Mouse (Mus musculus) heart, postnatal 36 days (tissue): ENCODE data around the gene 3110001I22Rik. TPM values are rescaled to one million over a fixed set of nuclear protein-coding genes. Genes with fewer than 3 reads are reported as not detected.
"Not testable (repeated sequence)": the region's sequence is repeated elsewhere in the genome, so short reads cannot be mapped to it uniquely, and the experiment has no call there.

Experiments
- DNase-seq, 2 experiments: peaks; one replicate each; pipeline ENCODE4 v3.0.0; 2021 to 2022
- intact Hi-C: fragments of 180-260 bp; cut with DNase I; formaldehyde crosslinking; loops from one replicate; pipeline ENCODE4 v1.15.1; 2025
- total RNA-seq, 2 experiments: library from RNA; stranded (reverse); gene quantifications; 2 replicates each; pipeline ENCODE4 v1.2.3; 2021

Gene 3110001I22Rik
- 1 to 10 TPM; 2.5 to 3.4 TPM for total RNA-seq

DNA sequence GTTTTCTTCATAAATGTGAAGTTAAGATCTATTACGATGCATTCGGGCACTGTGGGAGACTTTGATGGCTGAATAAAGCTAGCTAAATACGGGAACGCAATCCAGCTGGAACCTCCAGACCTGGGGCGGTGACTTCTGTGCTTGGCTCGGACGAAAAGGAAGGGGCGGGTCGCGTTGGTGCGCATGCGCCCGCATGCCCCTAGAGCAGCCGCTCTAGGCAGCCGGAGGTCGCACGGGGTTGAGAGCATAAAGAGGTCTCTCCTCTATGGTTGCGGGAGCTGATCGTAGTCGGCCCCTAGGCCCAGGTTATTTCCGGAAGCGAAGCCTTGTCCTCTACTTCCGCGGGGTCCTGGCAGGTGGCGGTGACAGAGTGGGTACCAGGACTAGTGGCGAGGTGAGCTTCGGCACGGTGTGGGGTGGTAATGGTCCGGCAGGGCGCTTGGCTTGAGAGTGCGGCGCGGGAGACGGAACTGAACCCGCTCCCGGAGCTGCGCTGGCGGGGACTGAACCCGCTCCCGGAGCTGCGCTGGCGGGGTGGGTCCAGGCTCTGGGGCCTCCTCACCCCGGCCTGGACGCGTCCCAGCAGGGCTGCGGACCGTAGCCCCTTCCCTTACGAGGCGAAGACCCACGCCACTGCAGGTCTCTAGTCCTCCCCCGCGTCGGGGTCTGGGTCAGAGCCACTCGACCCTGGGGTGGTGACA lies at the start of gene 3110001I22Rik, which contains the start of gene Bfar:
Gene 3110001I22Rik, plus strand, starts transcription at position 245 of the 701 bp plus-strand sequence.
Gene Bfar, plus strand, starts transcription at position 174 of the 701 bp plus-strand sequence.
- intact Hi-C loops, result loop anchor here (5.0 kb wide), 2 partner anchors 145 to 225 kb away; partner anchors contain the start of gene Ntan1
- DNase-seq, result peak; percentile 88 to 89

DNA sequence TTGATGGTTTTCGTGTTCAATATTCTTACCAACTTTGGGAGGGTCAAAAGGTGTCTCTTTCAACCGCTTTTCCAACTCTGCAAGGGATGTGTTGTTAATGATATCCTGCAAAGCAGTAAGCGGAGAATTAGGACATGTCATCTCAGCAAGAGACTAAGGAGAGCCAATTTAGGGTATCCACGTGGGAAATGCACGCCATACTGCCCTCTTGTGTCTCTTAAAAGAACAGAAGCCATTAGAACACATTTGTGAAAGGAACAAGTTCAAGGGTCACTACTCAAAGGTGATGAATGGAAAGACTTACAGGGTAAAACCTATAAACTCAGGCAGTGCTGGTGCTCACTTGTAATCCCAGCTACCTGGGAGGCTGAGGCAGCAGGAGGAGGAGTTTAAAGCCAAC lies 43.4 kb upstream of the 3110001I22Rik start:
- no peak for DNase-seq

DNA sequence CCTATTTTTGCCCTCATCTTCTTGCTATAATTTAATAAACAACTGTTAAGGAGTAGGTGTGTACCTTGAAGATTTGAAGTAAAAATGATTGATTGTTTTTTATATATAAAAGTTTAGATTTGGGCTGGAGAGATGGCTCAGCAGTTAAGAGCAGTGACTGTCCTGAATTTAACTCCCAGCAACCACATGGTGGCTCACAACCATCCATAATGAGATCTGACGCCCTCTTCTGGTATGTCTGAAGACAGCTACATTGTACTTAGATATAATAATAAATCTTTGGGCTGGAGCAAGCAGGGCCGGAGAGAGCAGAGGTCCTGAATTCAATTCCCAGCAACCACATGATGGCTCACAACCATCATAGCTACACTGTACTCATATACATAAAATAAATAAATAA lies 33.5 kb upstream of the 3110001I22Rik start:
- intact Hi-C loops, result not testable (repeated sequence)

More for the DNA sequence above, 43.4 kb upstream of the 3110001I22Rik start:
- intact Hi-C loops, result loop anchor here (1.0 to 10.0 kb wide), 2 partner anchors 95 to 514 kb away; no protein-coding TSS in a partner anchor

GRCm38 (mm10) chr16:13639508-13639907 lies 32.2 kb upstream of the 3110001I22Rik start:
- no peak for DNase-seq
- intact Hi-C loops, result no loop called here

More for the DNA sequence above, 33.5 kb upstream of the 3110001I22Rik start:
- DNase-seq, result not testable (repeated sequence)

DNA sequence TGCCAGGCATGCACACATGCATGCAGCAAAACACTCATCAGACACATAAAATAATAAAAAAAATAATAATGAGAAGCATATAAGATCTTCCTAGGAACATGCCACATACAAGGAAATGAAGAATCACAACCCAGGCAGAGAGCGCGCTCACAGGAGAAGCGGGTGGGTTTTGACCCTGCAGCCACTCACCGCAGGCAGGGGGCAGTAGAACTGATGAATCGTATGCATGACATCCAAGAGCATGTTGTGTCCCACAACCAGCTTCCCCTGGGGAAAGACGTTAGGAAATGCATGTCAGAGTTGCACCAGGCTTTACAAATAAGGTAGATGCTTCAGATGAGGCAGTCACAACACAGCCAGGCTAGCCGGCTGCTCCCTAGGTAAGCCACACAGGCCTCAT lies 31.7 kb upstream of the 3110001I22Rik start:
- DNase-seq, result no peak
- intact Hi-C loops, result no loop called here

GRCm38 (mm10) chr16:13644474-13644873 lies 27.3 kb upstream of the 3110001I22Rik start:
- intact Hi-C loops, result no loop called here
- DNase-seq, result no peak

GRCm38 (mm10) chr16:13645930-13646329 lies 25.8 kb upstream of the 3110001I22Rik start:
- DNase-seq, result no peak
- intact Hi-C loops, result no loop called here

DNA sequence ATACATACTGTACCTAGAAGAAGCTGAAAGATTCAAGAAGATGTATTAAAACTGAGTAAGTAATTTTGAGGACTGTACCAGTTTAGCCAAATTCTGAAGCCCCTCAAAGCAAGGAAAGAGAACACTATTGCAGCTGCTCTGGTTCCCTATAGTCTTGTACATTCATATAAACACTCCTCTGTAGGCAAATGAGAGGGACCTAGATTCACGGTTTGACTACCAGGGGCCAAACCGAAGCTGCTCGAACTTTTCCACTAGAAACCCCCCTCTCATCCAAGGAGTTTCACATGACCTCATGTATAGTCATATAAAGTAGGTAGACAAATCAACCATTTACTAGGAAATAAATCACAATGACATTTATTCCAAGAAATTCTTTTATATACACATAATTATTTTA lies 12.8 kb upstream of the 3110001I22Rik start:
- no peak for DNase-seq
- intact Hi-C loops, result no loop called here

DNA sequence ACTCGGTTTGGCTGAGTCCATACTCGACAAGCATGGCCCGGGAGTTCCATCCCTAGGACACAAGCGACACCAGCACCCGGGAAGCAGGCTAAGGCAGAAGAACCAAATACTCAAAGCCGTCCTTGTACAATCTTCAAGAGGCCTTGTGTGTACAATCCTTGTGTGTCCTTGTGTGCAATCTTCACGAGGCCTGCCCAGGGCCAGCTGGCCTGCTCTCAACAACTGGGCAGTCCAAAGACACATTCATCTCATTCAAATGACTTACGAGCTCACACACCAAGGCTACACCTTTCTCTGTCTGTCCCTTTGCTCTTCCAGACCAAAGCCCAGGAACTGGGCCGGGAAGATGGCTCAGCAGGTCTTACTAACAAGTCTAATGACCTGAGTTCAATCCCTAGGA lies 11.0 kb upstream of the 3110001I22Rik start:
- DNase-seq, result no peak
- intact Hi-C loops, result loop anchor here (10.0 kb wide), 1 partner anchor 494 kb away; no protein-coding TSS in a partner anchor

GRCm38 (mm10) chr16:13667878-13668343 lies 3.8 kb upstream of the 3110001I22Rik start, which contains the start of gene Parn:
Parn (minus strand) TSS chr16:13668170.
- intact Hi-C loops, result loop anchor here (5.0 to 10.0 kb wide), 2 partner anchors 84 to 487 kb away; no protein-coding TSS in a partner anchor

GRCm38 (mm10) chr16:13668402-13669108 lies 3.2 kb upstream of the 3110001I22Rik start:
- DNase-seq, result no peak
- intact Hi-C loops, result loop anchor here (5.0 to 10.0 kb wide), 2 partner anchors 84 to 486 kb away; no protein-coding TSS in a partner anchor

More at GRCm38 (mm10) chr16:13667878-13668343, 3.8 kb upstream of the 3110001I22Rik start, which contains the start of gene Parn:
- peak; percentile 92 to 93 for DNase-seq

DNA sequence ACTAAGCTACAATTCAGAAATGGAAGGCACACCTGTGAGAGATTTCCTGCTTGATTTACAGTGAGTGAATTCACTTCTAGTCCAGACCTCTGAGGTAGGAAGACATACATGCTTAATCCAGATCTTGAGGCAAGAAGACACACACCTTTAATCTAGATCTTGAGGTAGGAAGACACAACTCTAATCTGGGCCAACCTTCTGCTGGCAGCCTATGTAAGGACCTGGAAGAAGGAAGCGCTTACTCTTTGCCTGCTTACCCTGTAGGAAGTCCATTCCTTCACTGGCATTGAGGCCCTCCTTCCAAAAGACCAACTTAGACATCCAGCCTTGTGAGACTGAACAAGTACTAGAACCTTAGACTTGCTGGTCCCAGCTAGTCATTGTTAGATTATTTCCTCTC lies 2.4 kb upstream of the 3110001I22Rik start:
- DNase-seq, result no peak
- intact Hi-C loops, result loop anchor here (5.0 to 10.0 kb wide), 2 partner anchors 83 to 486 kb away; no protein-coding TSS in a partner anchor

DNA sequence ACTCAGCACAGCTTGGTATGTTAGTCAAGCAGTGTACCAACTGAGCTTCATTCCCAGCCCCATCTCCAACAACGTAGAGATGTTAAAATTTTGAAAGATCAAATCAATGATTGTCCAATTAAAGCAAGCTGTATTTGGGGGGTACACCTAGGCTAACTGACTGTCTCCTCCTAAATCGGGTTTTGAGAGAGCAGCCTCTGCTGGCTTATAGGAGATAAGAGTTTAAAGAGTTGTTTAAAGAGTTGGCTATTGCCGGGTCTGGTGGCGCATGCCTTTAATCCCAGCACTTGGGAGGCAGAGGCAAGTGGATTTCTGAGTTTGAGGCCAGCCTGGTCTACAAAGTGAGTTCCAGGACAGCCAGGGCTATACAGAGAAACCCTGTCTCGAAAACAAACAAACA lies 833 bp upstream of the 3110001I22Rik start:
- intact Hi-C loops, result loop anchor here (5.0 kb wide), 2 partner anchors 146 to 224 kb away; partner anchors contain the start of gene Ntan1

GRCm38 (mm10) chr16:13672386-13672898 lies 713 bp downstream of the 3110001I22Rik start:
- intact Hi-C loops, result loop anchor here (5.0 kb wide), 2 partner anchors 145 to 225 kb away; partner anchors contain the start of gene Ntan1

More for the DNA sequence above, 833 bp upstream of the 3110001I22Rik start:
- DNase-seq, result not testable (repeated sequence)

DNA sequence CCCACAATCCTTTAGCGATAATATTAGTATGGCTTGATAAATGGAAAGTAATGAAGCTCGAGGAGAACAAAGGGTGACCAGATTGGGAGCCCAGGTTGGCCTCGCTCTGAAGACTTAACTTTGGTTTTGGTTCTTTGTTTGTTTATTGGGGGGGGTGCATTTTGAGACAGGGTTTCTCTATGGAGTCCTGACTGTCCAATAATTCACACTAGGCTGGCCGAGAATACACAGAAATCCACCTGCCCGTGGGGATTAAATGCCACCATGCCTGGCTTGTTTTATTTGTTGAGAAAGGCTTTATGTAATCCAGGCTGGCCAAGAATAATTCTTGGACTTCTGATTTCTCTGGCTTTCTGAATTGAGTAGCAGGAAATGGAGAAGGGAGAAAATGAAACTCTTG lies 1.4 kb downstream of the 3110001I22Rik start:
- DNase-seq, result no peak
- intact Hi-C loops, result loop anchor here (5.0 kb wide), 2 partner anchors 144 to 226 kb away; partner anchors contain the start of gene Ntan1

More at GRCm38 (mm10) chr16:13672386-13672898, 713 bp downstream of the 3110001I22Rik start:
- DNase-seq, result peak; percentile 55 to 64

GRCm38 (mm10) chr16:13674511-13674910 lies 2.8 kb downstream of the 3110001I22Rik start:
- DNase-seq, result no peak
- intact Hi-C loops, result loop anchor here (5.0 kb wide), 2 partner anchors 143 to 227 kb away; partner anchors contain the start of gene Ntan1

DNA sequence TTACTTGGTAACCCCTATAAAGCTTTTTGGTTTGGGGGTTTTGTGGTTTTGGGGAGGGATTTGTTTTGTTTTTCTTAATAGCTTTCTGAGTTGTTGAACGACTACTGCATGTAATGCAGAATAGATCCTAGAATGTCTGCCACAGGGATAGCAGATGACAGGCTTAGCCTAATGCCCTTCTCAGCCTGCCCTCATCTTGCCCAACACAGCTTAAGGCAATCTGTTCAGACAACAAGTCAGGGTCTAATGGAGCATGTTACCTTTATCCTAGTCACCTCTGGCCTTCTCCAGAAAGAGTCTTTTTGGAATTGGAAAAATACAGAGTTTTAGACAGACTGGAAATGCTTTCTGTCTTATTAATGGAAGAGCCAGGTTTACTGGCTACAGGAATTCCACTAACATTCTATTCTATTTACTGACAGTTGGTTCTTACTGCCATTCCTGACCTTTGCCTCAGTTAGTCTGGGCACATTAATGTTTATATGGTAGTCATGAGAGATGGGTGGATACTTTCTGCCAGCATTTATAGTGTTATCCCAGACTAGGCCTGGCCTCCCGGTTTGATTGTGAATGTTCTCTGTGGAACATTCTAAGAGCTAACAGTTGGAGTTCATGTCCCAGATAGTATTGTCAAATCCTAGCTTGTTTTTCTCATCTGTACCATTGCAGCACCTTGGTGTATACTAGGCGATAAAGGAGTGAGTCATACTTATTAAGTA lies 7.0 kb downstream of the 3110001I22Rik start:
- intact Hi-C loops, result no loop called here
- DNase-seq, result no peak

DNA sequence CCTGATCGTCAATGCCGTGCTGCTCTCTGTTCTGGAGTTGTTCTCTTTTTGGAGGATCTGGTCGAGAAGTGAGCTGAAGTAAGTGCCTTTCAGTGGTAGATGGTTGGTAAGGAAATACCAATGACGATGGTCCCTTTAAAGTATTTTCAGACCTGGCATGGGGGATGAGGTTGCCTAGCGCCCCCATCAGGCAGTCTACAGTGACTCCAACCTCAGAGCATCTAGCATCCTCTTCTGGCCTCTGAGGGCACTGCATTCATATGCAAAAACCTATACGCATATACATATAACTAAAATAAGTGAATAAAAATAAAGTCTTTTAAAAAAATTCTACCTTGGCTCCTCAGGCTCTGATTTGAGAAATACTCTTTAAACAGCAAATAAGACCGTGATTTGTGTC lies 27.3 kb downstream of the 3110001I22Rik start:
- intact Hi-C loops, result no loop called here
- DNase-seq, result no peak

- intact Hi-C loops, result no loop called here
- no peak for DNase-seq
These were observed 30.5 kb downstream of the 3110001I22Rik start for GRCm38 (mm10) chr16:13702184-13702583.

GRCm38 (mm10) chr16:13704676-13705075 lies 32.9 kb downstream of the 3110001I22Rik start:
- intact Hi-C loops, result no loop called here
- DNase-seq, result no peak
